10 mouse cellular contexts compared by ENCODE assay signal in genomic region chr5:116409689-116410590, GRCm38 (mm10). TPM values are rescaled to one million over a fixed set of nuclear protein-coding genes. Genes with fewer than 3 reads are reported as not detected.
DNase-seq lines count a peak whose midpoint lies in the region; ATAC-seq lines count a peak whose summit lies in the region.
"Had no signal": no experiment of that assay in that cellular context is flagged by ENCODE, and none has a peak within 500 bp of the region (broad histone marks: within the 10 kb centered on the region; RNA-seq: fewer than 3 reads in every experiment).

No protein-coding gene starts in this region.

- H3K36me3 ChIP-seq in kidney, embryonic 16.5 days (ENCODE audit: insufficient read depth, low read length) = no peaks in the 10 kb centered on the region
- H3K36me3 ChIP-seq in embryonic facial prominence, embryonic 10.5 days (replicated peaks) = no peaks in the 10 kb centered on the region
- no peaks in the 10 kb centered on the region for H3K36me3 ChIP-seq in hindbrain, embryonic 12.5 days
- H3K36me3 ChIP-seq in midbrain, embryonic 13.5 days = no peaks in the 10 kb centered on the region
- H3K36me3 ChIP-seq: liver, embryonic 15.5 days had no signal

- no peak for ATAC-seq in kidney, embryonic 16.5 days (ENCODE audit: low FRiP score, low TSS enrichment)
- 0 out of 2 replicates have a peak, but pooled peaks have one; percentile 53 for ATAC-seq in hindbrain, embryonic 12.5 days (ENCODE audit: low FRiP score)
- no peak for ATAC-seq in midbrain, embryonic 13.5 days
- ATAC-seq: inflammation-experienced regulatory T-cells, adult 6 months had no signal

- H3K9me3 ChIP-seq in kidney, embryonic 16.5 days (ENCODE audit: low read length) = no peaks in the 10 kb centered on the region
- H3K9me3 ChIP-seq in embryonic facial prominence, embryonic 10.5 days = no peaks in the 10 kb centered on the region
- H3K9me3 ChIP-seq in hindbrain, embryonic 12.5 days (replicated peaks) = no peaks in the 10 kb centered on the region
- no peaks in the 10 kb centered on the region for H3K9me3 ChIP-seq in midbrain, embryonic 13.5 days
- H3K9me3 ChIP-seq: liver, embryonic 15.5 days had no signal

- H3K27ac ChIP-seq in kidney, embryonic 16.5 days (ENCODE audit: low read length) = no peak overlapping the region
- peak overlapping the region; percentile 40; the same call in 1 of the 2 replicates for H3K27ac ChIP-seq in embryonic facial prominence, embryonic 10.5 days (replicated peaks)
- no peak overlapping the region for H3K27ac ChIP-seq in hindbrain, embryonic 12.5 days
- H3K27ac ChIP-seq in midbrain, embryonic 13.5 days = peak overlapping the region; percentile 35; the same call in 1 of the 2 replicates
- H3K27ac ChIP-seq: liver, embryonic 15.5 days had no signal

- DNase-seq in kidney, adult 8-10 months = no peak
- no peak for DNase-seq in embryonic facial prominence, embryonic 10.5 days (ENCODE audit: low spot score)
- DNase-seq in liver = no peak
- DNase-seq in cerebellum, postnatal 14 days = no peak
- DNase-seq: right cerebral cortex, adult 18-20 months had no signal

- peaks cover 15% of the 10 kb centered on the region; the same call in 1 of the 2 replicates for H3K4me1 ChIP-seq in kidney, embryonic 16.5 days (ENCODE audit: insufficient read depth, low read length)
- peaks cover 45% of the 10 kb centered on the region for H3K4me1 ChIP-seq in embryonic facial prominence, embryonic 10.5 days
- H3K4me1 ChIP-seq in hindbrain, embryonic 12.5 days = peaks cover 30% of the 10 kb centered on the region
- peaks cover 38% of the 10 kb centered on the region for H3K4me1 ChIP-seq in midbrain, embryonic 13.5 days (replicated peaks)

- WGBS in kidney, embryonic 16.5 days = 3% methylated on average over 16 of the region's 16 CpGs
- 6% methylated on average over 16 of the region's 16 CpGs for WGBS in embryonic facial prominence, embryonic 10.5 days
- 4% methylated on average over 16 of the region's 16 CpGs for WGBS in hindbrain, embryonic 12.5 days
- WGBS in midbrain, embryonic 13.5 days = 2% methylated on average over 14 of the region's 16 CpGs

- peak overlapping the region; percentile 39 for H3K4me2 ChIP-seq in kidney, embryonic 16.5 days (replicated peaks; ENCODE audit: low read depth, low read length)
- H3K4me2 ChIP-seq in hindbrain, embryonic 12.5 days (replicated peaks) = peak overlapping the region; percentile 35
- peak overlapping the region; percentile 32; the same call in 1 of the 2 replicates for H3K4me2 ChIP-seq in midbrain, embryonic 13.5 days (replicated peaks)
- H3K4me2 ChIP-seq: liver, embryonic 15.5 days had no signal

- H3K4me3 ChIP-seq in kidney, embryonic 16.5 days (ENCODE audit: low read length) = no peak overlapping the region; the same call in 1 of the 2 replicates
- no peak overlapping the region for H3K4me3 ChIP-seq in embryonic facial prominence, embryonic 10.5 days
- H3K4me3 ChIP-seq in hindbrain, embryonic 12.5 days = no peak overlapping the region
- no peak overlapping the region for H3K4me3 ChIP-seq in midbrain, embryonic 13.5 days (replicated peaks)
- H3K4me3 ChIP-seq: liver, embryonic 15.5 days had no signal

- H3K9ac ChIP-seq in kidney, embryonic 16.5 days (replicated peaks; ENCODE audit: low read length) = no peak overlapping the region; the same call in 1 of the 2 replicates
- no peak overlapping the region for H3K9ac ChIP-seq in hindbrain, embryonic 12.5 days
- no peak overlapping the region for H3K9ac ChIP-seq in midbrain, embryonic 13.5 days (replicated peaks)
- H3K9ac ChIP-seq: liver, embryonic 15.5 days had no signal

- H3K27me3 ChIP-seq in kidney, embryonic 16.5 days (ENCODE audit: insufficient read depth, low read length) = no peaks in the 10 kb centered on the region
- peaks cover 9% of the 10 kb centered on the region; the same call in 1 of the 2 replicates for H3K27me3 ChIP-seq in embryonic facial prominence, embryonic 10.5 days (replicated peaks; ENCODE audit: low read depth, poor library complexity, severe bottlenecking)
- no peaks in the 10 kb centered on the region for H3K27me3 ChIP-seq in hindbrain, embryonic 12.5 days
- 0 out of 2 replicates have a peak, but pooled peaks cover 8% of the 10 kb centered on the region for H3K27me3 ChIP-seq in midbrain, embryonic 13.5 days
- H3K27me3 ChIP-seq: liver, embryonic 15.5 days had no signal

RNA-seq across cellular contexts. Expression of gene Hspb8, which starts 12.7 kb away (rescaled TPM):
- 5.7 and 6.6 TPM in 2 replicates for polyA plus RNA-seq in kidney, embryonic 16.5 days (2015; fragmentation: Nextera tagmentation; extraction: Ambion mirVana)
- polyA plus RNA-seq in embryonic facial prominence, embryonic 10.5 days (2016; fragmentation: Nextera tagmentation; extraction: Ambion mirVana) = 6.8 and 8.0 TPM in 2 replicates
- 5.9 and 6.9 TPM in 2 replicates for polyA plus RNA-seq in hindbrain, embryonic 12.5 days (2016; fragmentation: Nextera tagmentation; extraction: Ambion mirVana)
- polyA plus RNA-seq in midbrain, embryonic 13.5 days (2015; fragmentation: Nextera tagmentation; extraction: Ambion mirVana) = 2.9 and 4.3 TPM in 2 replicates
- polyA plus RNA-seq: inflammation-experienced regulatory T-cells, adult 6 months had no signal

Comparison
In these comparisons a context has a peak if more than half of its experiments do, and no peak if none do; other contexts are left out.
1. H3K27ac ChIP-seq: peak in embryonic facial prominence, embryonic 10.5 days (single experiment) and midbrain, embryonic 13.5 days (single experiment); none in kidney, embryonic 16.5 days (single experiment) and hindbrain, embryonic 12.5 days (single experiment).
2. Peak in every context shown above with its lines, with median percentiles within 50 percentile points of each other: H3K4me2 ChIP-seq.